Mouse (Mus musculus) bone marrow macrophage, adult 2 months (primary cell): ENCODE results near the gene Nutm1.

ENCODE experiments used
- CTCF ChIP-seq: IDR thresholded peaks from 2 replicates; pipeline ENCODE4 v1.5.1; 2012; ENCODE audit warnings: low read depth, mild to moderate bottlenecking, low read length, moderate library complexity
- POLR2A ChIP-seq: IDR thresholded peaks from 2 replicates; pipeline ENCODE4 v1.6.1; 2012; ENCODE audit warnings: mild to moderate bottlenecking, low read depth, low read length, borderline replicate concordance

GRCm38 (mm10) chr2:112232623-112233022 lies 26.5 kb downstream of the Nutm1 start:
- TF ChIP-seq POLR2A, result no peak
- TF ChIP-seq CTCF, result no peak
